Mouse (Mus musculus): ENCODE measurements around the gene Hebp1. TPM values are rescaled to one million over a fixed set of nuclear protein-coding genes. Genes with fewer than 3 reads are reported as not detected.

Gene Hebp1
- polyA plus RNA-seq, 1 experiment = 53.8 TPM

DNA sequence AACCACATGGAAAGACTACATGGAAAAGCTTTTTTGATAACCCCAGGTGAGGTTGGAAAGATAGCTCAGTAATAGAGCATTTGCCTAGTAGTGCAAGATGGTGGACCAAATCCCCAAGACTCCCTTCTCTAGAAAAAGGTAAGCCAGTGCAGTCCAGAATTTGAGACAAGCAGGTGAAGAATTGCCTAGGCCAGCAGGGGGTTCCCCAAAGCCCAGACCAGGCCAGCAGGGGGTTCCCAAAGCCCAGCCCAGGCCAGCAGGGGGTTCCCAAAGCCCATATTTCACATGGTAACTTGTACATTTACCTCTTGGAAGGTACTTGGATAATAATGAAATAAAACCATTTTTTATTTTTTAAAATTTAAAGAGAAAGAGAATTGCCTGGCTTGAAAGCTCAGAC lies 20.6 kb downstream of the Hebp1 start:
- no peak for DNase-seq (ENCODE audit: low read depth in 1 of 2, low spot score in 2 of 2)
- Histone ChIP-seq H3K27ac (ENCODE audit: insufficient read depth, low read length) (no peak overlapping the region), H3K27me3 (ENCODE audit: control insufficient read depth, insufficient read depth, low read length) (no peaks in the 10 kb centered on the region), H3K4me3 (ENCODE audit: extremely low read depth, insufficient read depth, insufficient read length) (no peak overlapping the region), H3K36me3 (ENCODE audit: control insufficient read depth, insufficient read depth, low read length) (no peaks in the 10 kb centered on the region), H3K4me1 (ENCODE audit: control insufficient read depth, insufficient read depth, insufficient read length) (no peaks in the 10 kb centered on the region)
- TF ChIP-seq POLR2A (IDR thresholded peaks at IDR 0.05; ENCODE audit: low read depth, low read length) (no peak), CTCF (IDR thresholded peaks at IDR 0.05; ENCODE audit: extremely low read depth, insufficient read depth, insufficient read length, insufficient replicate concordance) (no peak)

DNA sequence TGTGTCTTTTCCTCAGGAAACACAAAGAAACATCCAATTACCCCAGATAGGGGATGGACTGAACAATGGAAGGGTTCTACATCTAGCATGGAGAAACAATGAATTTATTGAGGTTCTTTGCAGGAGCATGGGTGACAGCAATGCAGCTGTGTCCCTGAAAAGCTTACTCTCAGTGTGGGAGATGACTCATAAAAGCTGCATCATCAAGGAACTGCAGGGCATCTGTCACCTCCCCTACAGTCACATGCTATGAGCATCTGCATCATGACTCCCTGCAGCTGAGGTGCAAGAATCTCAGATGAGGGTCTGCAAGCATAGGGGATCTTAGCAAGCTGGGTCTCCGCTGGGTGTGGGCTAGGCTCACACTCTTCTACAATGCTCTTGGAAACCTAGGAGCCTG lies 22.8 kb downstream of the Hebp1 start:
- Histone ChIP-seq H3K27me3 (ENCODE audit: control insufficient read depth, insufficient read depth, low read length) (no peaks in the 10 kb centered on the region), H3K4me3 (ENCODE audit: extremely low read depth, insufficient read depth, insufficient read length) (no peak overlapping the region), H3K4me1 (ENCODE audit: control insufficient read depth, insufficient read depth, insufficient read length) (no peaks in the 10 kb centered on the region), H3K36me3 (ENCODE audit: control insufficient read depth, insufficient read depth, low read length) (no peaks in the 10 kb centered on the region), H3K27ac (ENCODE audit: insufficient read depth, low read length) (no peak overlapping the region)
- 100% methylated on average over 1 of the region's 1 CpGs for whole genome bisulfite sequencing
- TF ChIP-seq CTCF (IDR thresholded peaks at IDR 0.05; ENCODE audit: extremely low read depth, insufficient read depth, insufficient read length, insufficient replicate concordance) = no peak
- no peak for TF ChIP-seq POLR2A (IDR thresholded peaks at IDR 0.05; ENCODE audit: low read depth, low read length)
- no peak for DNase-seq (ENCODE audit: low read depth in 1 of 2, low spot score in 2 of 2)

DNA sequence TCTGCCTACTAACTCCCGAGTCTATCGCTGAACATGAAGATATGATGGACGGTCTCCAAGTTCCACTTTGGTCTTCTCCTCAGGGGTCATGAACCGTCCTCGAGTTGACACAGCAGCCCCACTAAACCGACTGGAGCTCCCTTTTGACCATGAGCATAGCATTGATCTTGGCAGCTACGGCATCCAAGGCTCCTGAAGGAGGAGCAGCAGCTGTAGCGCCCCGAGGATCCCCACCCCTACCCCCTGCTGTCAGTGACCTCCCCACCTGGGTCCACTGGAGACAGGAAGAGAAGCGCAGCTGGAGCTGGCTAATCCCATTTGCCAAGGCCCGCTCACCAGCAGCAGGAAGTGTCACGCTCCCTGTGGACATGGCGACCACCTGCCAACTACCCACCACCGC lies 26.1 kb downstream of the Hebp1 start:
- DNase-seq (ENCODE audit: low read depth in 1 of 2, low spot score in 2 of 2) = no peak
- Histone ChIP-seq H3K27ac (ENCODE audit: insufficient read depth, low read length) (no peak overlapping the region), H3K4me1 (ENCODE audit: control insufficient read depth, insufficient read depth, insufficient read length) (peaks cover 4% of the 10 kb centered on the region; the same call in 1 of the 2 replicates), H3K27me3 (ENCODE audit: control insufficient read depth, insufficient read depth, low read length) (no peaks in the 10 kb centered on the region), H3K36me3 (ENCODE audit: control insufficient read depth, insufficient read depth, low read length) (no peaks in the 10 kb centered on the region), H3K4me3 (ENCODE audit: extremely low read depth, insufficient read depth, insufficient read length) (no peak overlapping the region)
- no peak for TF ChIP-seq CTCF (IDR thresholded peaks at IDR 0.05; ENCODE audit: extremely low read depth, insufficient read depth, insufficient read length, insufficient replicate concordance)
- TF ChIP-seq POLR2A (IDR thresholded peaks at IDR 0.05; ENCODE audit: low read depth, low read length) = no peak
- WGBS = 84% methylated on average over 14 of the region's 14 CpGs

DNA sequence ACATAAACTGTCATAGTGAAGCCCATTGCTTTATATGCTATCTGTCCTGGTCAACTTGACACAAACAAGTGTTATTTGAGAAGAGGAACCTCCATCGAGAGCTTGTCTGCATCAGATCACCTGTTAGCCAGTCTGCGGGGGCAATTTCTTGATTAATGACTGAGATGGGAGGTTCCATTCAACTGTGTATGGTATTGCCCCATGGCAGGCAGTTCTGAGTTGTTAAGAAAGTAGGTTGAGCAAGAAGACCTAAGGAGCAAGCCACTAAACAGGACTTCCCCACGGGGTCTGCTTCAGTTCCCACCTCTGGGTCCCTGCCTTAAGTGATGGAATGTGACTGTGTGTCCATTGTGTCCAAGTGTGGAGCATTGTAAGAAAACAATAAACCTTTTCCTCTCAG lies 28.6 kb downstream of the Hebp1 start:
- TF ChIP-seq CTCF (IDR thresholded peaks at IDR 0.05; ENCODE audit: extremely low read depth, insufficient read depth, insufficient read length, insufficient replicate concordance) (no peak), POLR2A (IDR thresholded peaks at IDR 0.05; ENCODE audit: low read depth, low read length) (no peak)
- no peak for DNase-seq (ENCODE audit: low read depth in 1 of 2, low spot score in 2 of 2)
- 73% methylated on average over 3 of the region's 3 CpGs for WGBS
- no peak overlapping the region for H3K4me3 ChIP-seq (ENCODE audit: extremely low read depth, insufficient read depth, insufficient read length)
- H3K4me1 ChIP-seq (ENCODE audit: control insufficient read depth, insufficient read depth, insufficient read length) = peaks cover 4% of the 10 kb centered on the region; the same call in 1 of the 2 replicates
- no peaks in the 10 kb centered on the region for H3K27me3 ChIP-seq (ENCODE audit: control insufficient read depth, insufficient read depth, low read length)
- no peak overlapping the region for H3K27ac ChIP-seq (ENCODE audit: insufficient read depth, low read length)
- no peaks in the 10 kb centered on the region for H3K36me3 ChIP-seq (ENCODE audit: control insufficient read depth, insufficient read depth, low read length)

GRCm38 (mm10) chr6:135168471-135168870 lies 29.4 kb downstream of the Hebp1 start:
- peak overlapping the region; percentile 64; the same call in 1 of the 2 replicates for H3K4me3 ChIP-seq (ENCODE audit: extremely low read depth, insufficient read depth, insufficient read length)
- peaks cover 4% of the 10 kb centered on the region; the same call in 1 of the 2 replicates for H3K4me1 ChIP-seq (ENCODE audit: control insufficient read depth, insufficient read depth, insufficient read length)
- no peaks in the 10 kb centered on the region for H3K36me3 ChIP-seq (ENCODE audit: control insufficient read depth, insufficient read depth, low read length)
- 85% methylated on average over 6 of the region's 6 CpGs for WGBS
- H3K27ac ChIP-seq (ENCODE audit: insufficient read depth, low read length) = no peak overlapping the region
- H3K27me3 ChIP-seq (ENCODE audit: control insufficient read depth, insufficient read depth, low read length) = no peaks in the 10 kb centered on the region
- TF ChIP-seq CTCF (IDR thresholded peaks at IDR 0.05; ENCODE audit: extremely low read depth, insufficient read depth, insufficient read length, insufficient replicate concordance) = no peak
- TF ChIP-seq POLR2A (IDR thresholded peaks at IDR 0.05; ENCODE audit: low read depth, low read length) = no peak
- DNase-seq (ENCODE audit: low read depth in 1 of 2, low spot score in 2 of 2) = peak in 1 of 2 experiments; percentile 37

- peak overlapping the region; percentile 71 for H3K27ac ChIP-seq (ENCODE audit: insufficient read depth, low read length)
- 13% methylated on average over 46 of the region's 46 CpGs for WGBS
- H3K27me3 ChIP-seq (ENCODE audit: control insufficient read depth, insufficient read depth, low read length) = no peaks in the 10 kb centered on the region
- peak overlapping the region; percentile 64 for H3K4me3 ChIP-seq (ENCODE audit: extremely low read depth, insufficient read depth, insufficient read length)
- H3K4me1 ChIP-seq (ENCODE audit: control insufficient read depth, insufficient read depth, insufficient read length) = peaks cover 4% of the 10 kb centered on the region; the same call in 1 of the 2 replicates
- DNase-seq (ENCODE audit: low read depth in 1 of 2, low spot score in 2 of 2) = peak in 1 of 2 experiments; percentile 66
- no peak; the same call in 1 of the 2 replicates for TF ChIP-seq POLR2A (IDR thresholded peaks at IDR 0.05; ENCODE audit: low read depth, low read length)
- TF ChIP-seq CTCF (IDR thresholded peaks at IDR 0.05; ENCODE audit: extremely low read depth, insufficient read depth, insufficient read length, insufficient replicate concordance) = no peak
- no peaks in the 10 kb centered on the region for H3K36me3 ChIP-seq (ENCODE audit: control insufficient read depth, insufficient read depth, low read length)
Observed at GRCm38 (mm10) chr6:135167380-135168311, 30.2 kb downstream of the Hebp1 start.

- peak overlapping the region; percentile 42; the same call in 1 of the 2 replicates for H3K27ac ChIP-seq (ENCODE audit: insufficient read depth, low read length)
- H3K36me3 ChIP-seq (ENCODE audit: control insufficient read depth, insufficient read depth, low read length) = no peaks in the 10 kb centered on the region
- 73% methylated on average over 5 of the region's 5 CpGs for WGBS
- peaks cover 4% of the 10 kb centered on the region; the same call in 1 of the 2 replicates for H3K4me1 ChIP-seq (ENCODE audit: control insufficient read depth, insufficient read depth, insufficient read length)
- TF ChIP-seq POLR2A (IDR thresholded peaks at IDR 0.05; ENCODE audit: low read depth, low read length) (no peak), CTCF (IDR thresholded peaks at IDR 0.05; ENCODE audit: extremely low read depth, insufficient read depth, insufficient read length, insufficient replicate concordance) (no peak)
- no peaks in the 10 kb centered on the region for H3K27me3 ChIP-seq (ENCODE audit: control insufficient read depth, insufficient read depth, low read length)
- no peak overlapping the region for H3K4me3 ChIP-seq (ENCODE audit: extremely low read depth, insufficient read depth, insufficient read length)
- no peak for DNase-seq (ENCODE audit: low read depth in 1 of 2, low spot score in 2 of 2)
Observed at GRCm38 (mm10) chr6:135166712-135167111, 31.1 kb downstream of the Hebp1 start.

All from spleen, adult 2 months (tissue).